ENCODE assay signal across 28 mouse cellular contexts in genomic region chr2:33290491-33290890, GRCm38 (mm10).
"Had no signal": no experiment of that assay in that cellular context is flagged by ENCODE, and none has a peak within 500 bp of the region (broad histone marks: within the 10 kb centered on the region; RNA-seq: fewer than 3 reads in every experiment).

No protein-coding gene starts in this region.

- H3K9me3 ChIP-seq: limb, embryonic 10.5 days; limb, embryonic 15.5 days; liver, embryonic 12.5 days; liver, embryonic 13.5 days; liver, embryonic 15.5 days; lung, embryonic 15.5 days; midbrain, embryonic 10.5 days; midbrain, embryonic 12.5 days; midbrain, embryonic 13.5 days; neural tube, embryonic 12.5 days had no signal

- DNase-seq: liver; liver, embryonic 13.5 days; liver, postnatal 0 days; lung, adult 18-20 months; lung, adult 2 months; lung, embryonic 14.5 days; lung, postnatal 10 days; lung, postnatal 14 days; lung, postnatal 36 days; lung, postnatal 4 days; midbrain, embryonic 14.5 days had no signal

- H3K36me3 ChIP-seq: limb, embryonic 10.5 days; limb, embryonic 12.5 days; limb, embryonic 13.5 days; limb, embryonic 15.5 days; liver, embryonic 12.5 days; liver, embryonic 13.5 days; liver, embryonic 15.5 days; lung, embryonic 15.5 days had no signal

- H3K4me3 ChIP-seq: limb, embryonic 10.5 days; limb, embryonic 12.5 days; limb, embryonic 13.5 days; limb, embryonic 15.5 days; liver, embryonic 12.5 days; liver, embryonic 13.5 days; liver, embryonic 15.5 days; lung, embryonic 15.5 days; megakaryocyte, embryonic 14.5 days; midbrain, embryonic 10.5 days; midbrain, embryonic 12.5 days; midbrain, embryonic 13.5 days; midbrain, embryonic 15.5 days; myocyte; neural tube, embryonic 12.5 days; neural tube, embryonic 13.5 days had no signal

- H3K27ac ChIP-seq: limb, embryonic 10.5 days; limb, embryonic 12.5 days; limb, embryonic 13.5 days; limb, embryonic 15.5 days; liver, embryonic 12.5 days; liver, embryonic 13.5 days; liver, embryonic 14.5 days; liver, embryonic 15.5 days; lung, embryonic 15.5 days; macrophage; midbrain, embryonic 10.5 days; midbrain, embryonic 12.5 days; midbrain, embryonic 13.5 days; midbrain, embryonic 15.5 days; neural tube, embryonic 12.5 days; neural tube, embryonic 13.5 days had no signal

- H3K4me1 ChIP-seq: limb, embryonic 13.5 days; midbrain, embryonic 12.5 days; neural tube, embryonic 12.5 days; neural tube, embryonic 13.5 days had no signal

- H3K27me3 ChIP-seq: limb, embryonic 12.5 days; limb, embryonic 13.5 days; limb, embryonic 15.5 days; liver, embryonic 12.5 days; liver, embryonic 13.5 days; liver, embryonic 15.5 days; lung, embryonic 15.5 days; midbrain, embryonic 12.5 days; midbrain, embryonic 13.5 days; midbrain, embryonic 15.5 days; neural tube, embryonic 12.5 days; neural tube, embryonic 13.5 days had no signal
